Mouse (Mus musculus): Measurements from ENCODE around the gene Bfsp1.

Gene Bfsp1

DNA sequence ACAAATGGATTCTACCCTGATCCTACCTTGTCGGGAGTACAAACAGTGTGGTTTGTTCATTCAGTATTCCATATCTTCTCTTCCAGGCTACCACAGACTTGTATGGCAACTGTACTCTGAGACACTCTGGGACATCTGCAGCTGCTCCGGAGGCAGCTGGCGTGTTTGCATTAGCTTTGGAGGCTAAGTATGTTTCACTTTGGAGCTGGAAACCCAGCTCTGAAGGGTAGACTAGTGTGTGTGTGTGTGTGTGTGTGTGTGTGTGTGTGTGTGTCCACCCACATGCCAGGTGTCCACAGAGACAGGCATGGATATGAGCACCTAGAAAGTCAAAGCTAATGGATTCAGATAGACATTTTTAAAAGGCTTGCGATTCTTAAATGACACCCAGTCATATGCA, 67.1 kb downstream of the Bfsp1 start:
- no peak for DNase-seq

DNA sequence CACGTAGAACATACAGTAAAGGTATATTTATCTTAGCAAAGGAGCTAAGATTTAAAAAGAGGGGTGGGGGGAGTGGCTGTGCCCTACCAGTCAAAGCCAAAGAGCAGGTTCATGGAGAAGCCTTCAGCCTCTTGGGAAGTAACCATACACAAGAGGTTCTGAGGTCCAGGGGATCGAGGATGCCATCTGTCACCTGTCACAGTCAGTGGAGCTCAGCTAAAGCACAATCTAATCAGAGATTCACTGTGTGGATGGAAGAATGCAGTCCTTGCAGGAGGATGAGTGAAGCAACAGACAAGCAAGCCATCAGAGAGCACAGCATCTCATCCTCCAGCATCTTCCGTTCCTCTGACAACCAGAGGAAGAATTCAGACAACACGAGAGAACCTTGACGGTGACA, 73.1 kb downstream of the Bfsp1 start:
- no peak for DNase-seq

DNA sequence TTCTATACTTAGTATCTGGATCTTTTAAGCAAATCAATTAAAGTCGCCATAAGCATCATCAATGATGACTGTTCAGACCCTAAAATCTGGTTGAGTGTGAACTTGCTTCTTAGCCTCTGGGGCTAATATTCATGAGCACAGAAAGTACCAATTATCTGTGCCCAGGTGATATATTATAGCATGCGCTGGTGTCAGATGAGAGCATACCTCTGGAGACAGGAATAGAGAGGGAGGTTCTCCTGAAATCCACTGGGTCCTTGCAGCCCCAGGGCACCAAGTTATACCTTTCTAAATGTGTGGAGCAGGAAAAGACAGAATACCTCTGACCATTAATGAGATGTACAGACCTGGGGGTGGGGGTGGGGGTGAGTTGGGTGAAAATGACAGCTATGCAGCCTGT, 82.7 kb downstream of the Bfsp1 start:
- DNase-seq = no peak
